Mouse (Mus musculus) erythroblast, adult 5-6 weeks (primary cell): Measurements from ENCODE around the gene Tyrobp. TPM values are rescaled to one million over a fixed set of nuclear protein-coding genes. Genes with fewer than 3 reads are reported as not detected.

Source experiments
- ATAC-seq: replicated peaks from 2 replicates; pipeline ENCODE4 v1.8.0; 2016; ENCODE audit warnings: moderate number of reproducible peaks, mild to moderate bottlenecking, moderate TSS enrichment, inconsistent platforms; ENCODE audit not compliant: poor library complexity, low FRiP score, severe bottlenecking
- total RNA-seq, 2 experiments: library from RNA; stranded (forward) in 1 of 2; stranded (reverse) in 1 of 2; fragments of 150-400 nt in 1 of 2; fragments of 200-764, 138-1000 nt in 1 of 2; gene quantifications; 2 replicates each; pipeline versions ENCODE4 v1.2.3 to v1.2.4; 2015 to 2017; ENCODE audit warnings: low replicate concordance in 2 of 2

Tyrobp gene
- total RNA-seq, 2 experiments from 2014 or later: 122 to 315 TPM

- ATAC-seq: no peak
Measured at GRCm38 (mm10) chr7:30422560-30422959, 9.0 kb downstream of the Tyrobp start.

- ATAC-seq: no peak
Measured at GRCm38 (mm10) chr7:30423071-30423641, 9.6 kb downstream of the Tyrobp start.

GRCm38 (mm10) chr7:30429327-30429726 lies 15.8 kb downstream of the Tyrobp start:
- no peak for ATAC-seq

DNA sequence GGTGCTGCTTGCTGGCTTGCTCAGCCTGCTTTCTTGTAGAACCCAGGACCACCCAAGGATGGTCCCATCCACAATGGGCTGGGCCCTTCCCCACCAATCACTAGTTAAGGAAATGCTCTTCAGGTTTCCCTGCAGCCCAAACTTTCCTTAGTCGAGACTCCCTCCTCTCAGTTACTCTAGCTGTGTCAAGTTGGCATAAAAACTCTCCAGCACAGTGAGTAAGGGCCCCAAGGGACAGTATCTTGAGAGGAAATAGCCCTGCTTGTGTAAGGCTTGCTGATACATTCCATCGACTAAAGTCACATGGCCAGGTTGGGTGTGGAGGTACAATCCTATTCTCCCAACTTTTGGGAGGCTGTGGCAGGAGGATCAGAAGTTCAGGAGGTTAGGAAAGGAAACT lies 16.6 kb downstream of the Tyrobp start:
- no peak for ATAC-seq

DNA sequence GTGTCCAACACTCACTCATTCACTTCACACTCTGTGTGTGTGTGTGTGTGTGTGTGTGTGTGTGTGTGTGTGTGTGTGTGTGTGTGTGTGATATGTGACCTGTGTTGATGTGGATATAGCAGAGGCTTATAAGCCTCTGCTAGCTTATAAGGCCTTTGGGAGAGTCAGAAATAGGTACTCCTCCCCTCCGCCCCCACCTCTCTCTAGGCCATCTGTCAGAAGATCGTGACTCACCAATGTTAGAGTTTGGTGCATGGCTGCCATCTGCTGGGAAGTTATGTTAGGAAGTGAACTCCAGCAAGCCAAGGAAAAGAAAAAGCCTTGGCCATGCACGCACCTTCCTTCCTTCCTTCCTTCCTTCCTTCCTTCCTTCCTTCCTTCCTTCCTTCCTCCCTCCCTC lies 18.2 kb downstream of the Tyrobp start:
- ATAC-seq: no peak

DNA sequence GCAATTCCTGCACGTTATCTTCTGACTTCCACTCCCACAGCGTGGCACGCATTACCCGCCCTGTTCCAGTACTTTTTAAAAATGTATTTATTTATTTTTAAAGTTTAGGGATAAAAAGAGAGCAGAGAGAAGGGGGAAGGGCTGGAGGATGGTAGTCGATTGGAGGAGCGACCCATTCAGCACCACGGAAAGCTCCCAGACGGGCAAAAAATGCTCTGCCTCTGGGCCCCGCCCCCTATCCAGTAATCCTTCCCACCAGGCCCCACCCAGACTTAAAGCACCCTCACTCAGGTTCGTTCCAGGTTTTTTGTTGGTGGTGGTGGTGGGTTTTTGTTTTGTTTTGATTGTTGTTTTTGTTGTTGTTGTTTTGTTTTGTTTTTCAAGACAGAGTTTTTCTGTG lies 20.7 kb downstream of the Tyrobp start:
- ATAC-seq: no peak

GRCm38 (mm10) chr7:30434701-30435100 lies 21.1 kb downstream of the Tyrobp start:
- ATAC-seq: no peak

DNA sequence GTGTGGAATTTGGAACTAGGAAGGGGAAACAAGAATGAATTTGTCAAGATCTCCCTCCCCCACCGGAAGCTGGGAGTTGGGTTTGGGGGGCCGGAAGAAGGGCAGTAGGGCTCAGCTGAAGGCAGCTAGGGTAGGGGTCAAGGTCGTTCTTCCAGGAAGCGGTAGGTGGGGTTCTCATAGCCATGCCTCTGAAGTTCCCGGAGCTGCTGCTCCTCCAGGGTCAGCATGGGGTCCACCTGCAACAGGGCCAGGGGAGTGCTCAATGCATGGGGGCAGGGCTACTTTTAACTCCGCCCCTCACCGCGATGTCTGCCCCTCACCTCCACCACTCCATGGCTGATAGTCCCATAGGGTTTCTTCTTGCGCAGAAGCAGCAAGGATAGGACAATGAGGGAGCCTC lies 21.6 kb downstream of the Tyrobp start:
- ATAC-seq: no peak

GRCm38 (mm10) chr7:30436879-30437278 lies 23.3 kb downstream of the Tyrobp start:
- ATAC-seq: no peak

- ATAC-seq: no peak
Measured at GRCm38 (mm10) chr7:30439734-30440133, 26.2 kb downstream of the Tyrobp start.

DNA sequence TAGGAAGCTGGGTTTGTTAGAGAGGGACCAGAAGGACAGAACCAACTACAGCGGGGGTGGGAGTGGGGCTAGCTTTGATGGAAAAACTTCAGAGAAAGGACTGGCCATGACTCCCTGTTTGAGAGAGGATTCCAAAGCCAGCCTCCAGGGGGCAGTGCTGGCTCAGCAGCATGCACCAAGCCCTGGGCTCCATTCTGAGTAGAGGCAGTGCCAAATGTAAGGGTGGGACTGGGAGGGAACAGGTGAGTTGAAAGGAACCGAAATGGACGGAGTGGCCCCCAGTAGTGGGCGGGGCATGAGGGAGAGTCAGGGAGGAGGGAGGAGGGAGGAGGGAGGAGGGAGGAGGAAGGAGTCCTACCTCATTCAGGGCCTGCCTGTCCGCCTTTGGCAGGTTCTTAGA lies 27.1 kb downstream of the Tyrobp start:
- peak; percentile 57 for ATAC-seq

DNA sequence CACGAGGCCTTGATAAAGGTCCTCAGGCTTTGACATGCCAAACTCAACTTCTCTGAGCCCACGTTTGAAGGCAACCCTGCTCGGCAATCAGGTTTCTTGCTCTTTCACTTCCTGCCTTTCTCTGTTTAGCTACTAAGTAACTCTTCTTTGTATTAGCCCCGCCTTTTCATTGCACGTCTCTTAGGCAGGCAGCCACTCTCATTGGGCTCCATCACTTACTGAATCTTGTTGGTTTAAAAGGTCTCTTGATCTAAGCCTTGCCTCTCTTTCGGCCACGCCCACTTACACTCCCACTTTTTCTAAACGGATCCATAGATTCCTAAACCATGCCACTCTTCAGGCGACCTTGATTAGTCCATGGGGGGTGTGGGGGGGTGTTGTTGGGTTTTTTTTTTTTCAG lies 30.1 kb downstream of the Tyrobp start:
- no peak for ATAC-seq

GRCm38 (mm10) chr7:30444154-30444970 lies 30.8 kb downstream of the Tyrobp start:
- no peak for ATAC-seq

DNA sequence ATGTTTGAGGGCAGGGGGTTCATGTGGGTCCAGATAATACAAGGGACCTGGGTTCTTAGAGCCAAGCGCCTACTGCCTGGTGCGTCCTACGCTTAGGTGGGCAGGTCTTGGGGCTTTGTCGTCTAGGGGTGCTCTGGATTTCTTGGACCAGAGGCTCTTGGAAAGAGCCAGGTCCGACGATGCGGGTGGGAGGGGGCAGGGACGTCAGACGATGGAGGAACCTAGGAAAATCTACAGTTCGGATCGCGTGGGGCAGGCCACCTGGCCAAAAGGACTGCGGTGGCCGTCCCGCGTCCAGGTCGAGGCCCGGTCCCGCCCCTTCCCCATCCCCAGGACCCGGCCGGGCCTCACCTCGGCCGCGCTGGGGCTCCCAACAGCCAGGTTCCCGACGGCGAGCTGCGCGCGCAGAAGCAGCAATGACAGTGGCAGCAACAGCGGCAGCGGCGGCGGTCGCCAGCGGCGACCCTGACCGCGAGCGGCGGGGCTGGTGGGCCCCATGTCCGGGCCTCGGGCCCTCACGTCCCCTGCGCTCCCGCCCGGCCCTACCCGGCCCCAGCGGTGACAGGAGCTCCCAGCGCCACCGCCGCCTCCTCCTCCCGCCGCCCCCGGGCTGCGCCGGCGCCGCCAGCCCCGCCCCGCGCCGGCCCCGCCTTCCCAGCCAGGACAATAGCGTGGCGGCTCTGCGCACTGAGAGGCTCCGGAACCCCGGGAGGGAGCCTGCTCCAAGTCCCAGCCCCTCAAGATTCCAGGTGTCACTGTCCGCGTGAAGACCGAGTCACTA lies 31.6 kb downstream of the Tyrobp start, which contains the start of gene Aplp1:
Aplp1 (minus strand) TSS at position 565 of the 781 bp plus-strand sequence.
- ATAC-seq: no peak

DNA sequence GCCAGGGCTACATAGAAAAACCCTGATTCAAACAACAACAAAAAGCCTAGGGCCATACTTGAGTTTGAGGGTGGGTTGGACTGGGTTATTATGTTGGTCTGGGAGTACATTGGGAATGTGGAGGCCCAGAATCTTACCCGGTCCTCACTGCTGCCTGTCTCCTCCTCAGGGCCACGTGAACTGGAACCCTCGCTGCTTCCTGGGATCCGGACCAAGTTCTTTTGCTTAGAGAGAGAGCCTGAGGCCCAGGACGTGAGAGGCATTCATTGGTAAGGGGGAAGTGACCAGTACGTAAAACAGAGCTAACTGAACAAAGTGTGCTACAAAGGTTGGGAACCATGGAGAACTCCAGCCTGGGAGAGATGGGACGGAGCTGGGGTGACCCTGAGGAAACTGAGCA lies 36.7 kb downstream of the Tyrobp start:
- ATAC-seq: no peak

DNA sequence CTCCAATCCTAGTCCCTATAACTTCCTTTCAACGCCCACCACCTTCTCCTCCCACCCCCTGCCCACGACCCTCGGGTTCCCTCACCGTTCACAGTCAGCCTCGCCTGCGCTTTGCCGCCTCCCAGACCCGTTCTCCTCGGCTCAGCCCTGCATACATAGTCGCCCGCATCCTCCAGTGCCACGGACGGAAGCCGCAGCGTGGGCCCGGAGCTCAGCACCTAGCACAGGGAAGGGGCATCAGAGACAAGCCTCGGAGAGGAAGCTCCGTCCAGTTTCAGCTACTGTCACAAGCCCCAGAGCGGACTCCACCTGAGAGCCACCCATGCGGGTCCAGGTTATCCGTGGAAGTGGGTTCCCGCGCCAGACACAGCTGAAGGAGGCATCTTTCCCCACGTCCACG lies 39.8 kb downstream of the Tyrobp start:
- ATAC-seq: no peak

- 0 out of 2 replicates have a peak, but pooled peaks have one; percentile 35 for ATAC-seq
Measured at GRCm38 (mm10) chr7:30453766-30454165, 40.2 kb downstream of the Tyrobp start.

GRCm38 (mm10) chr7:30454259-30454658 lies 40.7 kb downstream of the Tyrobp start:
- ATAC-seq: no peak

GRCm38 (mm10) chr7:30456487-30456886 lies 42.9 kb downstream of the Tyrobp start:
- no peak for ATAC-seq

GRCm38 (mm10) chr7:30456911-30457628 lies 43.5 kb downstream of the Tyrobp start:
- no peak for ATAC-seq
